Mouse (Mus musculus) spleen, adult 18-20 months (tissue): Measurements from ENCODE around the gene Brpf3.
"Not testable (repeated sequence)": the region's sequence is repeated elsewhere in the genome, so short reads cannot be mapped to it uniquely, and the experiment has no call there.

Experiments used
- DNase-seq, 2 experiments: peaks; one replicate each; pipeline ENCODE4 v3.0.0; 2022; ENCODE audit warnings: mixed read lengths in 2 of 2

The Brpf3 gene

DNA sequence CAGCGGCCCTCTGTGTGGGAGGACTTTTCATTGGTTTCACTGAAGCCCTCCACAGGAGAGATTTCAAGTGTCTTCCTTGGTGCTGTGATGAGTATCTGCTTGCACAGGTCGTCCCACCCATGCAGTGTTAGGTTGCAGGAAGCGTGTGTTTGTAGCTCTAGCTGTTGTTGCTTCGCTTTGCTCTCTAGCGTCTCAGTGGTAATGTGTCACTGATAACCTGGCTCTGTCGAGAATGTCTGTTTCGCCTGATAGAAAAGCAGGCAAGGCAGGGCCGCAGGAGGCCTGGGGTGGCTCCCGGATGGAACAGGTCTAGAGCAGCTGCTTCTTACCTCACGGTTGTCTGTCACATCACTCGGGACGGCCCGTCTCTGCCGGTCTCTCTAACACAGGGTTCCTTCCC, 28.2 kb downstream of the Brpf3 start:
- DNase-seq, result no peak

DNA sequence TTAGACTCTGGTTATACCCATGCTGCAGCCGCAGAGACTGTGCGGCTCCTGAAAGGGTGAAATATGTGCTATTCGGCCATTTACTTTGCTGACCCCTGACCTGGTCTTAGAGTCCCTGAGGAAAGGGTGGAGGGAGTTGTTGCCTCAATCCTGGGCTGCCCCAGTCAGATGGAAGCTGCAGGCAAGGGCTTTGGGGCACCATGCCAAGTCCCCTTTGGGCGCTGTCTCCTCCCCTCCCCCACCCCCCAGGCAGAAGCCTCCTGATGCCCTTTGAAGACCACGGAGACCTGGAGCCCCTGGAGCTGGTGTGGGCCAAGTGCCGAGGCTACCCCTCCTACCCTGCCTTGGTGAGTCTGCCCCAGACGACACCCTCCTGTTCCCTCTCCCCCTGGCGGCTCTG, 30.2 kb downstream of the Brpf3 start:
- no peak for DNase-seq

DNA sequence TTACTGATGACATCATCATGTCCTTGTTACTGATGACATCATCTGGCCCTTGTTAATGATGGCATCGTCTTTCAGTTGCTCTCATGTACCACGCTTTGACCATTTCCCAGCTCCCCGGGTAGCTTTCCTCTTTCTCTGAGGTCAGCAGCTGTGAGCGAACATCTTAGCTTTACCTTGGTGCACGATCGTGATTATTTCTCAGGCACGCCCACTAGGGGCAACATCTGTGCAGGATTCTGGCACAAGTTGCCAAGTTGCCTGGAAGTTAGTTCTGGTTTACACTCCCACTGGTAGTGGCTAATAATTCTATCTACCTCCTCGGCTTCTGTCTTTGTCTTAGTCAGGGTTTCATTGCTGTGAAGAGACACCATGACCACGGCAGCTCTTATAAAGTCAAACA, 31.1 kb downstream of the Brpf3 start:
- DNase-seq, result no peak

DNA sequence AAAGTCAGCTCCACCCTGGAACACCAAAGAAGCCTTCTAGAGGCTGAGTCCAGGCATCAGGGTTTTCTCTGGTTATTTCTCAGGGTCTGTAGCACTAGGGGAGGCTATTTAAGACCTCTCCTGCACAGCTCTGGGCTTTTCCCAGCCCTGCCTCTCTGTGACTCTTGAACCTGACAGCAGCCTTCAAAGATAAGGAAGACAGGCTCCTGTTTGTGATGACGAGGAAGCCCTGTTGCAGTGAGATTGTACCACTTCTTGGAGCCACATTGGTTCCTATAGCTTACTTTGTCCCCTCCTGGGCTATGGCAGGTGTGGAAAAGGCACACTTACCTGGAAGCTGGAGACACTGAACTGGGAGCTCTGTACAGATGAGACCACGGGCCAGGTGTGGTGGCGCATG, 32.0 kb downstream of the Brpf3 start:
- DNase-seq, result no peak

DNA sequence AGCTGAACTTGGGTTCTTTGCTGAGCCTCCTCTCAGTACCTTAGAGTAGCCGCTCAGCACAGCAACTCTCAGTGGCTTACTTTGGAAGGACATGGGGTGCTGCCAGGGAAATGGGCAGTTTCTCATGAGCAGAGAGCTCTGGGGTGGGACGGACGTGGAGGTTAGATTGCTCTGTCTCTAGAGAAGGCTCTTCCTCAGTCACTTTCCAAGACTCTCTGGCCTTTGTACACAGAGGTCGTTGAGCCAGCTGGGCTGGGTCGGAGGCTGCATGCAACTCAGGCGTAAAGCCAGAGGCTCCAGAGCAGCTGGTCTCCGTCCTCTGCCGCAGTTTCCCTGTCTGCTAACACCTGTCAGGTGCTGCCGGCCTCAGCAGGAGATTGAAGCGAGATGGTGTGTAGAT, 33.8 kb downstream of the Brpf3 start:
- DNase-seq, result no peak

DNA sequence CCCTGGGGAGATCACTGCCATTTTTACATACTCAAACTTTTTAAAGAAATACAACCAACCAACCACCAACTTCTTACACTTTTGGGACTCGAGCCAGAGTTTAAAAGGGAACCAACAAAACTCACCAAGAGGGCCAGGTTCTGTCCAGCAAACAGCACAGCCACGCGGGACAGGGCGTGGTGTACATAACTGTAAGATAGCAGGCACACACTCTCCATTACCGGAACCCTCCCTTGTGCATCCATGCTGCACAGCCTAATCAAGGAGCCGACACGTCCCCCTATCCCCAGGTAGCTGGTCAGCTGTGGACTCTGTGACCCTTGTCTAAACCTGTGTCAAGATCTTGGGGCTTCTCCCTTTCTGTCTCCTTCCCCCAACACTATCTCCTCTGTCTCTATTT, 37.0 kb downstream of the Brpf3 start:
- no peak for DNase-seq

DNA sequence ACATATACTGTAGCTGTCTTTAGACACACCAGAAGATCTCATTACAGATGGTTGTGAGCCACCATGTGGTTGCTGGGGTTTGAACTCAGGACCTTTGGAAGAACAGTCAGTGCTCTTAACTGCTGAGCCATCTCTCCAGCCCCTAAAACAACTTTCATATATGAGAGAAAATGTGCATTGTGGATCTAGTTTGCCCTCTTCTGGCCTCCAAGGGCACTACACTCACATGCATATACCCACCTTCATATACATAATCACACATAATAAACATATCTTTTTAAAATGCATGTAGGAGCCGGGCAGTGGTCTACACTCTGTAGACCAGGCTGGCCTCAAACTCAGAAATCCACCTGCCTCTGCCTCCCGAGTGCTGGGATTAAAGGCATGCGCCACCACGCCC, 41.1 kb downstream of the Brpf3 start:
- not testable (repeated sequence) for DNase-seq

DNA sequence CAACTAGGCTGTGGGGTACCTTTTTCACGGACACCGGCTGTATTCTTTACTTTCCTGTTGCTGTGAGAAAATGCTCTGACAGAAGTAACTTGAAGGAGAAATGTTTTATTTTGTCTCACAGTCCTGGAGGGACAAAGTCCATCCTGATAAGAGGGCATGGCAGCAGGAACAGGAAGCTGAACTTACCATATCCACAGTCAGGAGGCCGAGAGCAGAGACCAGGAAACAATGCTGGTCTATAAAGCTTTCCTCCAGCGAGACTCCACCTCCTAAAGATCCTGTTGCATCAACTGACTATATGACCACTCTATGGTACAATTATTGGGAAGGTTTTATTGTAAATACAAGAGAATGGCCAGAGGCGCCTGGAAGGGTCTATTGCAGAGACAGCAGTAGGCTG, 42.8 kb downstream of the Brpf3 start:
- no peak for DNase-seq

DNA sequence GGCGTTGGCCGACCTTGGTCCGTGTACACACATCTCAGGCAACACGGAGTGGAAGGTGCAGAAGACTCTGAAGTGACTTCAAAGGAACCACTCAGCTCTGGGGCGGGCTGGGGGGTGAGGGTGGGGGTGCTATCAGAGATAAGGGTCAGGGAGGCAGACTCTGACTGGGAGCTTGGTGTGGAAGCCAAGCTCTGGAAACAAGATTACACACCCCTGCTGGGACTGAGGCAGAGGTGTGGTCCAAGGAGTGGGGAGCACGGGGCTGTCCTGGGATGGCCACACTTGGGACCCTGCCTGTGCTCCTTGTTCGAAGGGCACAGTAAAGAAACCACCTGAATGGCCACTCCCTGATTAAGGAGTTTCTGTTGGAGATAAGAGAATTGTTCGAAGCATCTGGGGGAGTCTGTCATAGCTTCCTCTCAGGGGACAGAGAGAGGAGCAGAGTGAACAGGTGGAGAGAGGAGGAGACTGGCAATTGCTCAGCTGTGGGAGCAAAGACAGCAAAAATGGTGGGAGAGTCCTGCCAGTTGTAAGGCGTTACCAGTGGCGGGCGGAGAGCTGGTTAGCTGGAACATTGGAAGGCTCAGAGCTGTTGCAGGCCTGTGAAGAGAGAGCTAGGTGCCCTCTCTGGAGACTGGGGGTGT, 46.2 kb downstream of the Brpf3 start:
- DNase-seq, result no peak

DNA sequence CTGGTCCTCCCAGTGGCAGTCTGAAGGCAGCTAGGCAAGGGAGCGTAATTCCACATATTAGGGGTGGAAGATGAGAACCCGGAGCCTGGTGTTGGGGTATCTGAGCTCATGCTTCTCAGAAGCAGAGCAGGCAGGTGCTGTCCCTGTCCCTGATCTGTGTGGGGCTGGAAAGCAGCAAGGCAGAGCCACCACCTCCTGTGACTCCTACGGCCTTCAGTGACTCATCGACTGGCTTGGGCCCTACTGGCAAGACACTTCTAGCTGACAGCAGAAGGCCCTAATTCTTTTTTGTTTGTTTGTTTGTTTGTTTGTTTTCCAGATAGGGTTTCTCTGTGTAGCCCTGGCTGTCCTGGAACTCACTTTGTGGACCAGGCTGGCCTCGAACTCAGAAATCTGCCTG, 49.6 kb downstream of the Brpf3 start:
- DNase-seq, result no peak

DNA sequence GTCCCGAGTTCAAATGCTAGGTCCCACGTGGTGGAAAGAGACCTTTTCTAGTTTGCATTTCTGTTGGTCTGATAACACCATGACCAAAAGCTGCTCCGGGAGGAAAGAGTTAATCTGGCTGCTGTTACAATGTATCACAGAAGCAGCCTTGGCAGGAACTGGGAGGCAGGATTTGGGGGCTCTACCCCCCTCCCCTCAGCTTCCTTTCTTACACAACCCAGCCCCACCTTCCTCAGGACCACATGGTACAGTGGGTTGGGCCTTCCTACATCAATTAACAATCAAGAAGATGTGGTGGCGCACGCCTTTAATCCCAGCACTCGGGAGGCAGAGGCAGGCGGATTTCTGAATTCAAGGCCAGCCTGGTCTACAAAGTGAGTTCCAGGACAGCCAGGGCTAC, 53.5 kb downstream of the Brpf3 start:
- DNase-seq, result no peak

DNA sequence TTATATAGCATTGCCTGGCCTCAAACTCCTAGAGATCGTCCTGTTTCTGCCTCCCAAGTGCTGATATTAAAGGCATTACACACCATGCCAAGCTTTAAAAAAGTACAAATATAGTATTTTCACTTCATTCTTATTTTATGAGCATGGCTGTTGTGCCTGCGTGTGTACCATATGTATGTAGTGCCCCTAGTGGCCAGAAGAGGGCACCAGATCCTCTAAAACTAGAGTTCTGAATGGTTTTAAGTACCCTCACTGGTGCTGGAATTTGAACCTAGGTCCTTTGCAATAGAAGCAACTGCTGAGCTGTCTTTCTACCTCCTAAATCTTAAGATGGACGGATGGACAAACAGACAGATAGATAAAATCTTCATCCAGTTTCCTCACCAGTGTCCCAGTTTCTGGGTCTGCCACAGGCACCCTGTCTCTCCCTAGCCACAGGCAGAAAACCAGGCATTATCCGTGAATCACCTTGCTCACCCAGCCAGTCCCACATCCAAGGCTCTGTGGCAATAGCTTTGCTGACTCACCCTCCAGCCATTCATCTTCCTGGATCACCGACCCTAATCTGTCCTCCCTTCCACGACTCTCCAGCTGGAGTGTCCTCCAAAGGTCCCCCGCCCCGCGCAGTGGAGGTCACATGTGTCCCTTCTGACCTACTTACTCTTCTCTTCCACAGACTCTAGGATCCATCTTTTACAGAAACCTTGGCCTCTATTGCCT, 54.4 kb downstream of the Brpf3 start:
- DNase-seq, result peak in 1 of 2 experiments; percentile 41

DNA sequence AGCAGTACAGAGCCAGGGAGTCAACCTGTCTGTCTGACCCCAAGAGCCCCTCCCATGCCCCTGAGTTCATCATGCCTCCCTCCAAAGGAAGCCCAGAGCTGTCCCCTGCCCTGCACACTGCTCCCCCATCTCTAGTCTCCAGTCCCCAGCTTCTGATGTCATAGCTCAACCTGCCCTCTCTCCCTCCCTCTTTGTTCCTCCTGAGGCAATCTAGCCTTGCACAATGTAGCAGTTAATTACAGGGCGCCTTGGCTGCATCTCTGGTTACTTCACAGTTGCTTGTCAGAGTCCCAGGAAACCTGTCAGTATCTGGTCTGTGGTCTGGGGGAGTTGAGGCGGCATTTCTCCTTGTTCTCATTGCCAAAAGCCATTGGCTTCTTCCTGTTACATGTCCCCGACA, 55.1 kb downstream of the Brpf3 start:
- DNase-seq, result no peak

DNA sequence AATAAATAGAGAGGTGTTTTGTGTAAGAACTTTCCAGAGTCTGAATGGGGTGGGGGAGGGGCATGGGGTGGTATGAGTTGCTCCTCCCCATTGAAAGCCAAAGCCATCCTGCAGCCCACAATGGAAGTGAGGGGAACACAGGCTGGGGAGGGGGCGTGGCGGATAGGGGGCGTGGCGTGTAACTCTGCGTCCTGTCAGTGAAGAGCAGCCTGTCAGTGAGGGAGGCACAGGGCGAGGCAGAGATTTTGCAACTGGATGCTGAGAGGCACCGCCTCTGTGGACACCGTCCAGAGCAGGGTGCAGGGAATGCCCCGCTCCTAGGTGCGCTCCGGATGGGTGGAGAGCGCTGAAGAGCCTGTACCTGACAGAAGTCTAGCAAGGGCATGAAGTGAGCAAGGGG, 57.3 kb downstream of the Brpf3 start, which contains the start of gene Pnpla1:
Gene Pnpla1, plus strand, starts transcription at position 207 of the 400 bp plus-strand sequence.
- DNase-seq, result no peak

DNA sequence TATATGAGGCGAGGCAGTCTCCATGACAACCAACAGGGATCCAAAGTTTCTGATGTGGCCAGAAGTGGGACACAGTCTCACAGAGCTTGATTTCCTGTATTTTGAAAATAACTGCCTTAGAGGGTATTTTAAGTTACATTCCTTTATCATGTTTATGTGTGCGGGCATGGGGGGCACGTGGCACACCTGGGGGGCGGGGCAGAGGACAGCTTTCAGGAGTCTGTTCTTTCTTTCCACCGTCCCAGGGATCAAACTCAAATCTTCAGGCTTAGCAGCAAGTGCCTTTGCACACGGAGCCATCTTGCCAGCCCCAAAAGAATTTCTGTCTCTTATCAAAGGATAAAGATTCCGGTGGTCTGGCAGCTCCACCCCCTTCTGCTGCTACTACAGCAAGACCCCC, 63.0 kb downstream of the Brpf3 start:
- DNase-seq, result no peak

DNA sequence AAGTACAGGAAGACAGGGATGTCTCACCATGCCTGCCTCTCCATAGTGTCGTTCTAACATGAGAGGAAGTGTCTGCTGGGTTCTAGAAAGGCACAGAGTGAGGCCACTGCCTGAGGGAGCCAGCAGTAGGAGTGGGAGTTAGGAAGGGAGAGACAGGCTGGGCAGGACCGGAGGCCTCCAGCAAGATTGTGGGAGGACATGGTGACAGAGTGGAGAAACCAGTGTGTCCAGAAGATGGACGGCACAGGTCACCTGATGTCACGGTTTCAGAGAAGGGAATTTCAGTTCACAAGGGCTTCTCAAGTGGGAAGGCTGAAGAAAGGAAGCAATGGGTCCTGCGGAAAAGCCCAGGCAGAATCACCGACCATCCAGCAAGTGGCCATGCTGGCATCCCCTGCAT, 63.6 kb downstream of the Brpf3 start:
- DNase-seq, result no peak

DNA sequence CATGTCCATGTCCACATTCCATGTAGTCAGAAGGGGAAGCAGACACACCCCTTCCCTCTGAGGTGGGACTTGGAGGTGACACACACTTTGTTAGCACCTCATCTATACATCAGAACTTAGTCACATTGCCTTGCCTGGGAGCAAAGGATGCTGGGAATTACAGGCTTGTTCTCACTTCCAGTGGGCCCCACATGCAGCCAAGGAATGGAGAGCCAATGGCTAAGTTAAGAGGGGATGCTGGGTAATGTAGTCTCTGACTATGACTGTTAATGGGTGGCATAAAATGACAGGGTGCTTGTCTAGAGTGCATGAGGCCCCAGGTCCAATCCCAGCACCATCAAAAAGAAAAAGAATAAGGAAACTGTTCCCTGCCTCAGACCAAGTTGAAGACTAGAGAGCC, 66.0 kb downstream of the Brpf3 start:
- no peak for DNase-seq

DNA sequence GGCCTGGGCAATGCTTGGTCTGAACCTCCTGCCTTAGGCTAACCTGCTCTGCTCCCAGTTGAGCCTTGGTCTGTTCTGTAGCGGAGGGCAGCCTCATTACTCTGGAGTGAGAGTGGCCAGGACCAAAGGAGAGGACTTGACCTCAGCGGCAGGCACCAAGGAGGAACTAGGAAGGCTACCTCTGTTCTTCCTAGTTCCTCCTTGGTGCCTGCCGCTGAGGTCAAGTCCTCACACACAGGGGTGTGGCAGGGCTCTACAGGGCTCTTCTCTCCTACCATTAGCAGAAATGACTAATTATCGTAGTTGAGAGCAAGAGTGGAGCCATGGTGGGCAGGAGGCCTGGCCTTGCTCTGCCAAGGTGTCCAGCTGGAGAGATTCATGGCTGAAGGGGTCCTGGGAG, 66.5 kb downstream of the Brpf3 start:
- DNase-seq, result no peak

DNA sequence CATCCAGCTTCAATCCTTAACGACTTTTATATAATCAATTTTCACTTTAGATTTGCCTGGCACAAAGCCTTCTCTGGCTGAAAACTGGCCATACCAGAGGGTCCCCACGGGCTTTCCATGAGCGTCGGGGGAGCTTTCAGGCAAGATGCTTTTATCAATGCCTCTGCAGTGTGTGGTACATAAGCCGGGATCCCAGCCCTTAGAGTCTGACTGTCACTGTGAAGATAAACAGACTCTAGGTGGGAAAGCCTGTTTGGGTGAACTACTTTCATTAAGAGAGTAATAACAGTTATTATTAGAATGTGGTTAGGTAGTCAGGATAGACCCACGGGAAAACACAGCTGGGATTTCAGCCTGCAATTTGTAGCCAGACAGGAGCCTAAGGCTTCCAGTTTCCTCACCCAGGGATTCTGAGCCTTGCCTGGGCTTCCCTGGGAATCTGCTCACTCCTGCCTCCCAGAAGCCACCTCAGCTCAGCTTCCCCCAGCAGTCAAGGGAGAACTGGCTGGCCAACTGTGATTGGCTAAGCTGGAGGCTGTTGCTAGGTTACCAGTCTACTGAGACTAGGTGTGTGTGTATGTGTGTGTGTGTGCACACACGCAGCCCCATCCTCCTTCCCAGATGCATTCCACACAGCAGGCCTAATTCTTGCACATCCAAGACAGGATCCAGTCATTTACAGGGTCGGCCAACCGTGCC, 68.7 kb downstream of the Brpf3 start:
- no peak for DNase-seq

DNA sequence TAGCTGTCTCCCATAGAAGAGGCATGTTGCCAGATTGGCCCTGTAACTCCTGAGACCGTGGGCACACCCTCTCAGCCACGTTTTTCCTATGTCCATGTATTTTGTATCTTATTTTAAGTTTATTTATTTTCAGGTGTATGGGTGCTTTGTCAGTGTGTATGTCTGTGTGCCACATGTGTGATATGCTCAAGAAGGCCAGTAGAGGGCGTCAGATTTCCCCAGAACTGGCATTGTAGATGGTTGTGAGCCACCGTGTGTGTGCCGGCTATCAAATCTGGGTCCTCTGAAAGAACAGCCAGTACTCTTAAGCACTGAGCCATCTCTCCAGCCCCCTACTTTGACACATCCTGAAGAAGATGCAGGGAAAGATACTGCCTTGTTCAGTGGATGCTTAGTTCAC, 69.5 kb downstream of the Brpf3 start:
- DNase-seq, result no peak

DNA sequence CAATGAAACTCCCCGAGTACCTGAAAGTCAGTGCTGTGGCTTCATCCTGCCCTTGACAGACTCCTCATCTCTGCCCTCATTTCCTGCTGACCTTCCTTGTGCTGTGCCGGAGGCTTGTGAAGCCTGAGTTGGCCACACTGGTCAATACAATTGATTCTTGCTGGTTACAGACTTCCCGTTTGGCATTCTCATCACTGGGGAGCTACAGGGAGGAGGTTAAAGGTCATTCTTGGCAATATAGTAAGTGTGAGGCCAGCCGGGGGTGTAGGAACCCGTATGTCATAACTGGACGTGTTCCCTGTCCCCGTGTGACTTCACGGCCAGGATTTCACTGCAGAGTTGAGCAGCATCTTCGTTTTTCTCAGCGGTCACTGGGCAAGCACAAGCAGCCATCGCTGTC, 70.9 kb downstream of the Brpf3 start:
- DNase-seq, result no peak

DNA sequence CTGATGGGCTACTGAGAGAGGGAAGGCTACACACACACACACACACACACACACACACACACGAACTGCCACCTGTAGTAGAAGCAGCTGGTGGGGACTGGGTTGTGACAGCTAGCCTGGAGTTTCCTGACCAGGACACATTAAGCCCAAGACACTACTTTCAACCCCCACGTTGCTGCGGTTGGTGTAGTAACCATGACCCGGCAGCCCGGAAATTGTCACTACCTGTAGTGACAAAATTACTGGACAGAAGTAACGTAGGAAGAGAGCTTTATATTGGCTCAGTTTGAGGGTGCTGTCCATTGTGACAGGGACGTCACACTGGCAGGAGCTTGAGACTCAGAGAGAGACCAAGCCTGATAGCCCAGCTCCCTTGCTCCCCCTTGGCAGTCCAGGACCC, 71.4 kb downstream of the Brpf3 start:
- no peak for DNase-seq

DNA sequence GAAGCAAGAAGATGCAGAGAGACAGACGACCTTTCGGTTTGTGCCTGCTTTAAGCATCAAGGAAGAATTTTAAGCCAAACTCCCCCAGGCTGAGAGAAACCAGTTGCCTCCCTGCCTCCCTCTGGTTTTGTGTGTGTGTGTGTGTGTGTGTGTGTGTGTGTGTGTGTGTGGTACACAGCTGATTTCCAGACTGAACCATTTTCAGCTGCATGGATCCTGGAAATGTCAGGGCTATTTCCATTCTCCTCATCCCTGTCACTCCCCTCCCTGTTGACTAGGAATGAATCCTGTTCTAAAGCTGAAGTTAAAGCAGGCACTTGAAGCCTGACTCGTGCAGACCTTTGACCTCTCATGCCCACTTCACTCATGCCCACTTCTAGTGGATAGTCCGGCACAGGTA, 73.3 kb downstream of the Brpf3 start:
- DNase-seq, result no peak

DNA sequence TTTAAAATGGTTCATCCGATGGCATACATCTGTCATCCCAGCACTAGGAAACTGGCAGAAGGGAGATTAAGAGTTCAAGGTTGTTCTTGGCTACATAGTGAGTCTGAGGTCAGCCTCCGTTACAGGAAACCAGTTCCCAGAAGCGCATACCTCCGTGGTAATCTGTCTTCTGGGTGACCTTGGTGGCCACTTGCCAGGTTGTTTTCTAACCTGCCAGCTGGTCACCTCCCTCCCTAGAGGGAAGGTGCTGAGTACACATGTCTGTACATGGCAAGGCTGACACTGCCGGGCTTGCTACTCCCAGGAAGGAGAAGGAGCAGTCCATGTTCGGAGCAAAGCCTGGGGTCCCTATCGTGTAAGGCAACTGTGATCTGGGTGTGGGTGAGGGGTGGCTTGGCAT, 73.9 kb downstream of the Brpf3 start:
- DNase-seq, result no peak
